Mouse (Mus musculus): ENCODE results near the gene Krt6b. TPM values are rescaled to one million over a fixed set of nuclear protein-coding genes. Genes with fewer than 3 reads are reported as not detected.

Gene Krt6b
- polyA plus RNA-seq, 1 experiment: 0.05 TPM

DNA sequence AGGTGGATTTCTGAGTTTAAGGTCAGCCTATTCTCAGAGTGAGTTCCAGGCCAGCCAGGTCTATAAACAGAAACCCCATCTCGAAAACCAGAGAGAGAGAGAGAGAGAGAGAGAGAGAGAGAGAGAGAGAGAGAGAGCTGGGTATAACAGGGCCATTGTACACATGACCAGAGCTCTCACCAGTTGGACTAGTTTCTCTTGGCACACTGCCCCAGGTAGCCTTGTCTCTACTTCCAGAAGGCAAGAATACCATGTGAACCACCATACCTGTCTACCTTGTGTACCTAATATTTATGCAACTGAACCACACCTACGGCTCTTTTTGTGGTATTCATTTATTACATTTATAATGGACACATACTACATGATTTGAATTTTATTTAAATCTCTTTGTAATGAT lies 8.1 kb upstream of the Krt6b start:
- Histone ChIP-seq H3K4me3 (ENCODE audit: control insufficient read depth, low read depth, low read length) (no peak overlapping the region), H3K4me1 (ENCODE audit: control insufficient read depth, insufficient read depth, low read length) (no peaks in the 10 kb centered on the region), H3K27me3 (ENCODE audit: control insufficient read depth, insufficient read depth, low read length) (no peaks in the 10 kb centered on the region), H3K36me3 (ENCODE audit: control insufficient read depth, insufficient read depth, low read length) (no peaks in the 10 kb centered on the region), H3K27ac (ENCODE audit: control insufficient read depth, insufficient read depth, low read depth, low read length) (no peak overlapping the region)
- TF ChIP-seq CTCF (IDR thresholded peaks at IDR 0.05; ENCODE audit: control insufficient read depth, insufficient read depth, insufficient replicate concordance, low read depth, low read length): no peak
- TF ChIP-seq POLR2A (IDR thresholded peaks at IDR 0.05; ENCODE audit: control insufficient read depth, low read depth, low read length): no peak

DNA sequence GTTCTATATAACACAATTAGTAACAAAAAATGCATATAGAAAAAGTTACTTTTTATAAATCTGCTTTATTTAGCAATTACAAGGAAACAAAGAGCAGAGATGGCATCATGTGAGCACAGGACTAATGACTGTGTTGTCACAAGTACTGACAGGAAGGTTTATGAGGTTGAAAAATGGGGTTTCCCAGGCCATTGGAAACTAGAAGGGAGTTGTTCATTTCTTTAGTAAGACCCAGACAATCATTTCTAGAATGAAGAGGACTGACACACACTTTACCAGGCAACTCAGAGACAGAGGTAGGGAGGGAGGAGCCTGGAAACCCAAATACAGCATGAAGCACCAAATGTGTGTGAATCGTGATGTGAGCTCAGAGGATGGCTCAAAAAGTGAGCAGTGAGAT lies 4.1 kb downstream of the Krt6b start:
- TF ChIP-seq POLR2A (IDR thresholded peaks at IDR 0.05; ENCODE audit: control insufficient read depth, low read depth, low read length): no peak
- TF ChIP-seq CTCF (IDR thresholded peaks at IDR 0.05; ENCODE audit: control insufficient read depth, insufficient read depth, insufficient replicate concordance, low read depth, low read length): no peak
- Histone ChIP-seq H3K27ac (ENCODE audit: control insufficient read depth, insufficient read depth, low read depth, low read length) (no peak overlapping the region), H3K4me3 (ENCODE audit: control insufficient read depth, low read depth, low read length) (no peak overlapping the region), H3K4me1 (ENCODE audit: control insufficient read depth, insufficient read depth, low read length) (no peaks in the 10 kb centered on the region), H3K27me3 (ENCODE audit: control insufficient read depth, insufficient read depth, low read length) (no peaks in the 10 kb centered on the region), H3K36me3 (ENCODE audit: control insufficient read depth, insufficient read depth, low read length) (no peaks in the 10 kb centered on the region)

DNA sequence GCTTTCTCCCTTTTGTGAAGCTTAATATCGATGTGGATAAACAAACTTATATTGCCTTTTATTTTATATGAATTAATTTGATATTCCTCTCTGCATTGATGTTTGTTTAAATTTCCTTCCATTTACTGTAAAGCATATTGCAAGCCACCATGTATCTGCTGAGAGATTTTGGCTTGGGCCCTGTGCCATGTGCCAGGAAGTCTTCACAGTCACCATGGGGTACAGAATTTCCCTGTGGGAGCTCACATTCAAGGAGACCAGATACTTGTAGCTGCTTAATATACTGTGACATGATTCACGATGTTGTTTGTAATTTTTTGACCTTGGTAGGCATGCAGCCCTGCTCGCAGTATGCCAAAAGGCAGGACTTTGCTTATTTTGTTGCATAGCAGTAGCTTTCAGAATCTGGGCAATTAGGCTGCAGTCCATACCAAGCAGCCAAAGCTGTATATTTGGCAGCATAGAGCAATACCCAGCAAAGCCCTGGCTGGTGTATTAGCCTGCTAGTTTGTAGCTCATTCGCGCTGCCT lies 27.3 kb downstream of the Krt6b start:
- H3K27ac ChIP-seq (ENCODE audit: control insufficient read depth, insufficient read depth, low read depth, low read length): no peak overlapping the region
- no peak for TF ChIP-seq CTCF (IDR thresholded peaks at IDR 0.05; ENCODE audit: control insufficient read depth, insufficient read depth, insufficient replicate concordance, low read depth, low read length)
- no peak for TF ChIP-seq POLR2A (IDR thresholded peaks at IDR 0.05; ENCODE audit: control insufficient read depth, low read depth, low read length)

DNA sequence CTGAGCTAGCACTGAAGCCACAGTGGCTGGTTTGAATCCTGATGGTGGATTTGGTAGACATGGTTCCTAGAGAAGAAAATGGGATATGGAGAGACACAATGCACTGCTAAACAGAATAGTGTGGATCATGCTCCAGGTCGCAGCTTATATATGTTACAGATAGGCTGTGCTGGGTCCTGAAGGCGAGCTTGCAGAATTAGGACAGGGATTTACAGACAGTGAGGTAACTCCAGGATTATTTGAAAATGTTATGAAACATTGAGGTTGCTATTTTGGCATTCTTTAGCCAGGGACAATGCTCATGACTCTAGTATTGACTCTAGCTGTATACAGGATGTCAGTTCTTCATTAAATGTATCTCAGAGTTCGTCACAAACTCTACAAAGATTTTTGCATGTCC lies 32.8 kb downstream of the Krt6b start, which contains the start of gene Gm5478:
TSS of gene Gm5478 (minus strand) at position 101 of the 400 bp plus-strand sequence.
- no peaks in the 10 kb centered on the region for H3K27me3 ChIP-seq (ENCODE audit: control insufficient read depth, insufficient read depth, low read length)
- no peak for TF ChIP-seq CTCF (IDR thresholded peaks at IDR 0.05; ENCODE audit: control insufficient read depth, insufficient read depth, insufficient replicate concordance, low read depth, low read length)
- no peak for TF ChIP-seq POLR2A (IDR thresholded peaks at IDR 0.05; ENCODE audit: control insufficient read depth, low read depth, low read length)

More for the DNA sequence above, 27.3 kb downstream of the Krt6b start:
- H3K4me3 ChIP-seq (ENCODE audit: control insufficient read depth, low read depth, low read length): no peak overlapping the region
- no peaks in the 10 kb centered on the region for H3K36me3 ChIP-seq (ENCODE audit: control insufficient read depth, insufficient read depth, low read length)
- H3K4me1 ChIP-seq (ENCODE audit: control insufficient read depth, insufficient read depth, low read length): no peaks in the 10 kb centered on the region
- H3K27me3 ChIP-seq (ENCODE audit: control insufficient read depth, insufficient read depth, low read length): no peaks in the 10 kb centered on the region

DNA sequence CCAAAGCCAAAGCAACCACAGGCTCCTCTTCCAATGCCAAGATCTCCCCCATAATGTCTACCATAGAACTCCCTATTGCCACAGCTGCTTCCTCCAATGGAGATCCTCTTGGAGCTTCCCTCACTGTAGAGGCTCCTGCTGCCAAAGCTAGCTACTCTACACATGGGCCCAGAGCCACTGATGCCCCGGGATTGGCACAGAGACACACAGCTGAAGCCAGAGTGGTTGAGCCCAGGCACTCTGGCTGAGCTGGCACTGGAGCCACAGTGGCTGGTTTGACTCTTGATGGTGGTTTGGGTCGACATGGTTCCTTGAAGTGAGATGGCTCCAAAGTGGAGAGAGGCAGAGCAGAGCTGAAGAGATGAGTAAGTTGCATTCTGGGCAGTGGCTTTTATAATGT lies 52.2 kb downstream of the Krt6b start, which contains the start of gene Gm5414:
TSS of gene Gm5414 (minus strand) at position 305 of the 400 bp plus-strand sequence.
- Histone ChIP-seq H3K27me3 (ENCODE audit: control insufficient read depth, insufficient read depth, low read length) (no peaks in the 10 kb centered on the region), H3K4me3 (ENCODE audit: control insufficient read depth, low read depth, low read length) (no peak within 1 kb of the TSS), H3K27ac (ENCODE audit: control insufficient read depth, insufficient read depth, low read depth, low read length) (no peak within 1 kb of the TSS), H3K4me1 (ENCODE audit: control insufficient read depth, insufficient read depth, low read length) (no peaks in the 10 kb centered on the region), H3K36me3 (ENCODE audit: control insufficient read depth, insufficient read depth, low read length) (no peaks in the 10 kb centered on the region)
- no peak for TF ChIP-seq POLR2A (IDR thresholded peaks at IDR 0.05; ENCODE audit: control insufficient read depth, low read depth, low read length)
- TF ChIP-seq CTCF (IDR thresholded peaks at IDR 0.05; ENCODE audit: control insufficient read depth, insufficient read depth, insufficient replicate concordance, low read depth, low read length): no peak

More for the DNA sequence above, 32.8 kb downstream of the Krt6b start, which contains the start of gene Gm5478:
- H3K4me1 ChIP-seq (ENCODE audit: control insufficient read depth, insufficient read depth, low read length): no peaks in the 10 kb centered on the region
- no peak within 1 kb of the TSS for H3K27ac ChIP-seq (ENCODE audit: control insufficient read depth, insufficient read depth, low read depth, low read length)
- no peak within 1 kb of the TSS for H3K4me3 ChIP-seq (ENCODE audit: control insufficient read depth, low read depth, low read length)
- no peaks in the 10 kb centered on the region for H3K36me3 ChIP-seq (ENCODE audit: control insufficient read depth, insufficient read depth, low read length)

Other genes with a start within 250 kb of the Krt6b start
- gene Krt87, start 241.5 kb downstream of the Krt6b start, polyA plus RNA-seq (2012; rRNA removed): not detected in 2 replicates
- 189 and 195 TPM in 2 replicates for gene Krt88, start 232.5 kb downstream of the Krt6b start, polyA plus RNA-seq (2012; rRNA removed)
- gene Krt81, start 216.5 kb downstream of the Krt6b start, polyA plus RNA-seq (2012; rRNA removed): not detected in 2 replicates
- 0.12 and 0.29 TPM in 2 replicates for gene Krt86, start 206.8 kb downstream of the Krt6b start, polyA plus RNA-seq (2012; rRNA removed)
- 0.07 TPM in 1 of 2 replicates, not detected in the other for gene Krt83, start 188.8 kb downstream of the Krt6b start, polyA plus RNA-seq (2012; rRNA removed)
- gene Gm49425, start 163.0 kb downstream of the Krt6b start, polyA plus RNA-seq (2012; rRNA removed): 0.25 TPM in 1 of 2 replicates, not detected in the other
- not detected in 2 replicates for gene Krt84, start 147.5 kb downstream of the Krt6b start, polyA plus RNA-seq (2012; rRNA removed)
- not detected in 2 replicates for gene Krt82, start 129.6 kb downstream of the Krt6b start, polyA plus RNA-seq (2012; rRNA removed)
- not detected in 2 replicates for gene Krt90, start 117.3 kb downstream of the Krt6b start, polyA plus RNA-seq (2012; rRNA removed)
- gene Krt75, start 106.4 kb downstream of the Krt6b start, polyA plus RNA-seq (2012; rRNA removed): 0.04 TPM in 1 of 2 replicates, not detected in the other
- not detected in 2 replicates for gene Gm5414, start 52.1 kb downstream of the Krt6b start, polyA plus RNA-seq (2012; rRNA removed)
- gene Gm5478, start 32.9 kb downstream of the Krt6b start, polyA plus RNA-seq (2012; rRNA removed): not detected in 2 replicates
- gene Krt6a, start 14.0 kb upstream of the Krt6b start, polyA plus RNA-seq (2012; rRNA removed): 0.08 TPM in 1 of 2 replicates, not detected in the other
- gene Krt5, start 32.6 kb upstream of the Krt6b start, polyA plus RNA-seq (2012; rRNA removed): 0.12 and 1.3 TPM in 2 replicates
- gene Krt71, start 62.8 kb upstream of the Krt6b start, polyA plus RNA-seq (2012; rRNA removed): not detected in 2 replicates
- not detected in 2 replicates for gene Krt72, start 106.2 kb upstream of the Krt6b start, polyA plus RNA-seq (2012; rRNA removed)
- gene Krt73, start 122.1 kb upstream of the Krt6b start, polyA plus RNA-seq (2012; rRNA removed): 1.4 and 1.6 TPM in 2 replicates
- gene Krt2, start 137.9 kb upstream of the Krt6b start, polyA plus RNA-seq (2012; rRNA removed): not detected in 2 replicates
- gene Krt1, start 170.5 kb upstream of the Krt6b start, polyA plus RNA-seq (2012; rRNA removed): 0.13 TPM in 1 of 2 replicates, not detected in the other
- 0.57 and 0.88 TPM in 2 replicates for gene Krt77, start 189.4 kb upstream of the Krt6b start, polyA plus RNA-seq (2012; rRNA removed)
- 0.18 and 0.20 TPM in 2 replicates for gene Krt76, start 212.6 kb upstream of the Krt6b start, polyA plus RNA-seq (2012; rRNA removed)
- 0.20 TPM in 1 of 2 replicates, not detected in the other for gene Krt4, start 244.4 kb upstream of the Krt6b start, polyA plus RNA-seq (2012; rRNA removed)